ENCODE assay signal across 14 mouse cellular contexts in genomic region chr12:17658521-17658920, GRCm38 (mm10).
"Had no signal": no experiment of that assay in that cellular context is flagged by ENCODE, and none has a peak within 500 bp of the region (broad histone marks: within the 10 kb centered on the region; RNA-seq: fewer than 3 reads in every experiment).

No protein-coding gene starts in this region.

- H3K9me3 ChIP-seq: neural tube, embryonic 12.5 days; stomach, embryonic 15.5 days had no signal

- H3K9ac ChIP-seq: limb, embryonic 13.5 days; liver, embryonic 14.5 days; neural tube, embryonic 12.5 days; stomach, embryonic 15.5 days had no signal

- H3K36me3 ChIP-seq: limb, embryonic 13.5 days; midbrain, embryonic 10.5 days; neural tube, embryonic 12.5 days; stomach, embryonic 15.5 days had no signal

- H3K27me3 ChIP-seq: limb, embryonic 13.5 days; neural tube, embryonic 12.5 days; stomach, embryonic 15.5 days had no signal

- H3K4me2 ChIP-seq: limb, embryonic 13.5 days; neural tube, embryonic 12.5 days; stomach, embryonic 15.5 days had no signal

- H3K27ac ChIP-seq: limb, embryonic 13.5 days; liver, embryonic 14.5 days; midbrain, embryonic 10.5 days; neural tube, embryonic 12.5 days; stomach, embryonic 15.5 days had no signal

- DNase-seq: kidney, adult 9 months; left cerebral cortex, postnatal 4 days; lung, adult 18-20 months; midbrain, embryonic 14.5 days; retina, postnatal 1 day; right cerebral cortex, postnatal 4 days; thymus, adult 2 months; thymus, postnatal 25 days had no signal

- H3K4me3 ChIP-seq: limb, embryonic 13.5 days; midbrain, embryonic 10.5 days; myocyte; neural tube, embryonic 12.5 days; stomach, embryonic 15.5 days had no signal
